Mouse (Mus musculus) mouse trophoblast stem cell (cell line): ENCODE data around the gene Setd6.

Source experiments
- in situ Hi-C, 2 experiments: fragments of 300-500 bp; cut with MseI, MboI; formaldehyde crosslinking; loops; 2 replicates in 1 of 2; 3 replicates in 1 of 2; pipeline ENCODE4 v1.15.1; 2025

Setd6 gene

DNA sequence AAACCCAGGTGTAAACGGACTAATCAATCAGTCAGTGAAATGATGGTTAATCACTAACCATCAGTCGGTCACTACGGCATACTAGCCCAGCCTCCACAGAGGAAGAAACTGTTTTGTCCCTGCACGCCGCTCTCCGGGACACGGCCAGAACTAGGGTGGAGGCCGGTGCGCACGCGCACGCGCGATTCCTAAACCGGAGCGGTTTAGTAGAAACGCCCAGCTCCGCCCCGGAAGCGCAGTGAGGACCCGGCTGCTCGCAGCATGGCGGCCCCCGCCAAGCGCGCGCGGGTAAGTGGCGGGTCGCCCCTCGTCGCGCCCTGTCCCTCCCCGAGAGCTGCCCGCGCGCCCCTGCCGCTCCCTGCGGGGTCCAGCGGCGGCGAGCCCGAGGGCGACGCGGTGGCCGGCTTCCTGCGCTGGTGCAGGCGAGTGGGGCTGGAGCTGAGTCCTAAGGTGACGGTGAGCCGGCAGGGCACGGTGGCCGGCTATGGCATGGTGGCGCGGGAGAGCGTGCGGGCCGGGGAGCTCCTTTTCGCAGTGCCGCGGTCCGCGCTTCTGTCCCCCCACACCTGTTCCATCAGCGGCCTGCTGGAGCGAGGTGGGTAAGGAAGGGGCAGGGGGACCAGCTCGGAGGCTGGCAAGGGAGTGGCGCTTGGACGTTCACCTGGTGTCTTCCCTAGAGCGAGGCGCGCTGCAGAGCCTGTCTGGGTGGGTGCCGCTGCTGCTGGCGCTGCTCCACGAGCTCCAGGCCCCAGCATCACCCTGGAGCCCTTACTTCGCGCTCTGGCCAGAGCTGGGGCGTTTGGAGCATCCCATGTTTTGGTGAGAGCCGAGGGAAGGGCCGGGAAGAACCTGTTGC is at the start of gene Setd6:
Gene Setd6, plus strand, starts transcription at position 206 of the 856 bp plus-strand sequence.
- in situ Hi-C loops: no loop called here

DNA sequence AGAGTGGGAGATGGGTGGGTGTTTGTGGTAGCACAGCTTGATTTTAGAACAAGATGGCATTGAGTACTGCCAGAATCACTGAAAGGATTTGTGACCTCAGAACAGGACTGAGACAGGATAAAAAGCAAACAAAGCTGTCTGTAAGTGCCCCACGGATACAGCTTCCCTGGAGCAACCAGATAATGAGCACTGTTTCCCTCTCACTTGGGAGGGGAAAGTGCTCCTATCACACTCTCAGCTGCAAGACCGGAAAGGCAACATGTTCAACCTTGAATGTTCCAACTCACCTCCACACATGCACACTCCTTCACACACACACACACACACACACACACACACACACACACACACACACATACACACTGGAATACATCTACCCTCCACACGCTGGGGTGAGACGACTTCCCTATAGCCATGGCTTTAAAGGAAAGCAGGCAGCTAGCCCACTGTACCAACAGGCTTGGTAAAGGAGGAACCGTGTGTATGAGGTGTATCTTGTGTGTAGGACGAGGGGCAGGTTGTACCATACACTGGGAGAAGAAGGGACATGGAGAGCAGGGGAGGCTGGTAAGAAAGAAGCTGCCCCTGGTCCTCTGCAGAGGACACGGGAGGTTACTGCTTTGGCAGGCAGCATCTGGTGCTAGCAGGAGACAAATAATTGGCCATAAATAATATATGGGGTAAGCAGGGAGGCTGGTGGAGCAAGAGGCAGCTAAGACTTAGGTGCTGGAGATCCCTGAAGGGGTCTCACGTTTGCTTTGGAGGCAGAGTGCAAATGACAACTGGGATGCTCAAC is 47.3 kb upstream of the Setd6 start:
- in situ Hi-C loops: no loop called here

DNA sequence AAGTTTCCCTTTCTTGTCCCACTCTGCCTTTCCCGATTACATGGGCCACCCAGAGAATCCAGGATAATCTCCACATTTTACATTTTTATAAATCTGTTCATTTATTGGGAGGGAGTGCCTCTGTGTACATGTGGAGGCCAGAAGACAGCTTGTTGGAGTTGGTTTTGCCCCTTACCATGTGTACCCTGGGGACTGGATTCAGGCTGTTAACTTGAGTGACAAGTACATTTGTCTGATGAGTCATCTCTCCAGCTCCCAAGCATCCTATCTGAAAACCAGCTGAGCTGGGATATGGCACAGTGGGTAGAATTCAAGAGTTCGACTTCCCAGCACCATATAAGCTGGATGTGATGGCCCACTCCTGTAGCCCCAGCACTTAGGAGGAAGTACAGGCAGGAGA is 45.7 kb upstream of the Setd6 start:
- in situ Hi-C loops: no loop called here

DNA sequence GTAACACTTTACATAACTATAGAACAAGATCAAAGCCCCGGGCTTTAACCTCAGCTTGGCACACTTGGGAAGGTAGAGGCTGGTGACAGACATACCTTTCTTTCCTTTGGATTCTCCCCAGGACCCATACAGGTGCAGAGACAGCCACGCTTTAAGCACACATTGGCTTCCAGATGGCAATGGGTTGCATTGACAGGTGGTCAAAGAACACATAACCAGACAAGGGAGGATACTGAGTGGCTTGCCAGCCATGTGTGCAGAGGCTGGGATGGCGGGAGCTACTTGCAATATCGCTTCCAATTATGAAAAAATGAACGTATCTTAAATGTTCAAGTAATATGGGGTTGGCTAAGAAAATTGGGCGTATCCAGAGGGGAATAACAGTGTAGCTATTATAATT is 43.8 kb upstream of the Setd6 start:
- in situ Hi-C loops: no loop called here

DNA sequence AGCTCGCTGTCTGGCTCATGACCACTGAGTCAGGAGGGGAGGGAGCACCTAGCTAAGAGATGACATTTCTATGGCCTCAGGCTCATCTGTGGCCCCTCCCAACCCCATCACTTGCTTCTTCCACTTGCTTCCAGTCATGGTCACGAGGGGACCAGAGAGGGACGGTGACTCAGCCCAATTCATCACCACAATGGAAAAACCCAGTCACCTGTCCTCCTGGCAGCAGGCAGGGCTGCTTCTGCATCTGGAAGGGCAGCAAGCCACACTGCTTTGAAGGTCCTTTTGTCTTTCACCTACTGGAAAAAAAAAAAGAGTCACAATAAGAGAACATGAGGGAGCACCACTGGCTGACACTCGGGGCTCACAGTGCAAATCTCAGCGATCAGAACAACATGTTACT is 42.9 kb upstream of the Setd6 start:
- in situ Hi-C loops: no loop called here

DNA sequence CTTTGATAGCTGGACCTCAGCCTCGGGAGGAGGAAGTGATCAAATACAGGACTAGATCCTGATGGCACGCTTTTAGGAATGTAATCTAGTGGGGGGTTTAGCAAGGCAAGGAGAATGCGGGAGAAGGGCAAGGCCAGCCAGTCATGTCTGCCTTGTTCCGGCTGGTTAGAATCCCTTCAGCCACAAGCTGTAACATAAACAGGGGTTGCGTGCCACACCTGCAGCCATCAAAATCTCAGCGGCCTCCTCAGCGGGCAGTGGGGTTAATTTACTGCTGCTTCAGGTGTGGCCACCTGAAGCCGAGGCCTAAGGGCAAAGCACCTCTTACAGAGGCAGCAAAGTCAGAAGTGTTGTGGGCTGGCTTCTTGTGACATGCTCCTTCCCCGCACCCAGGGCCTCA is 39.0 kb upstream of the Setd6 start, which contains the start of gene Ndrg4:
Gene Ndrg4, plus strand, starts transcription at position 350 of the 400 bp plus-strand sequence.
- in situ Hi-C loops: no loop called here

DNA sequence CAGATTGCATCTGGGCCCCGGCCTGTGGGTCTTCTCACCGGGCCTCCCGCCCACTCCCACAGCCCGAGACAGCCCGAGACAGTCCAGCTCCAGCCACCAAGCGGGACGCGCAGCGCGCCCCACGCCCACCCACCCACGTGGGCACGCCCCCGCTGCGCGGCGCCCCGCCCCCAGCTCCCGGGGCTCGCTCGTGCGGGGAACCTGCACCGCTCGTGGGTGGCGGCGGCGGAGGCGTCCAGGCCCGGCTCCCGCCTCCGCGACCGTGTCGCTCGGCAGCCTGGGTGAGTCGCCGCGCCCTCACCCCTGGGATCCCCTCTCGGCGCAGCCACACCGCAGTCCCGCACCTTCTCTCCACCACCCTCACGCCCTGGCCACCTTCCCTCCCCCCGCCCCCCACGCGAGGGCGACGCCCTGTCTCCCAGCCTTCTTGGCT is 38.1 kb upstream of the Setd6 start:
- in situ Hi-C loops: no loop called here

DNA sequence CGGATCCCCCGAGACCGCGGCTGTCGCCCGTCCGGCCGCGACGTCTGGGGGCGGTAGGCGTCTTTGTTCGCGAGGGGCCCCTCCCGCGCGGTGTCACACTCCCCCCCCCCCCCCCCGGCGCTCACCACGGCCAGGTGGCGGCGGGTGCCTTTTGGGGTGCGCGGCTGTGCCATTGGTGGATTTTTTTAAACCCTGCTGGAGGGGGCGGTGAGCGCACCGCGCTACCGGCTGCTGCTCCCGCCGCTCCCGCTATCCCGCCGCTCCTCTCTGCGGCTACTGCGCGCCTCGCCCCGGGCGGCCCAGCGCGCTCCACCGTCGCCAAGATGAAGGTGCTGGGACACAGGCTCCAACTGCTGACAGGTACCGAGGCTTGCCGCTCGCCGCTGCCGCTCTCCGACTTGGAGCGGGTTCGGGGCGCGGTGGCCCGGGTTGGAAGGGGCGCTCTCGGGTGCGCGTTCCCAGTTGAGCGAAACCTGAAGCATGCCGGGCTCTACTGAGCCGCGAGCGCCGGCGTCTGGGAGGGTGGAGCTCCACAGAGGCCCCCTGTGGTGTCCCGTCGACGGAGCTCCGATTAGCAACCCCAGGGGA is 37.6 kb upstream of the Setd6 start:
- in situ Hi-C loops: no loop called here

DNA sequence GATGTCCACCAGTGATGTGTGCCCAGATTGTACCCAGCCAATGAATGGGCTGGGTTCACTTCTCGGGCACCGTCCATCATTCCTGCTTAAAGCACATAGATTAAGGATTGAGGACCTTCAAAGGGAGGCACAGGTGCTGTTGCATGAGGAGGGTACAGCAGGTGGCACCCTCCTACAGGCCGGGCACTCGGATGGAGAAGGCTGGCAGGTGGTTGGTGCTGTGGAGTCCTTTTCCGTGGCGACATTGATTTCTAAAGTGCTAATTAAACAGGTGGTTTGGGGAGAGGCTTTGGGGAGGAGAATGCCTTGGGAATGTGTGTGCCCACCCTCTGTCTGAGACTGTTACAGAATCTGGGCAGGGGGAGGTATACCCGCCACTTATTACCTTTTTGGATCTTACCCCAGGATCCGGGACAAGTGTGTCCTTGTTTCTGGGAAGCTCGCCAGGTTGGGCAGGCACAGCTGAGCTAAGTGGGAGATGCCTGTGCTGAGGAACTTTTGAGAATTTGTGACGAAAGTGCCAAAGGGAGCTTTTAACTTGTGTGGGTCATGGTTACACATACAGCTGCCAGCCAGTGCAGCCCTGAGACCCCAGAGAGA is 27.5 kb upstream of the Setd6 start:
- in situ Hi-C loops: loop anchor here in 1 of 2 experiments (10.0 kb wide), 1 partner anchor 63 kb away; no protein-coding TSS in a partner anchor

DNA sequence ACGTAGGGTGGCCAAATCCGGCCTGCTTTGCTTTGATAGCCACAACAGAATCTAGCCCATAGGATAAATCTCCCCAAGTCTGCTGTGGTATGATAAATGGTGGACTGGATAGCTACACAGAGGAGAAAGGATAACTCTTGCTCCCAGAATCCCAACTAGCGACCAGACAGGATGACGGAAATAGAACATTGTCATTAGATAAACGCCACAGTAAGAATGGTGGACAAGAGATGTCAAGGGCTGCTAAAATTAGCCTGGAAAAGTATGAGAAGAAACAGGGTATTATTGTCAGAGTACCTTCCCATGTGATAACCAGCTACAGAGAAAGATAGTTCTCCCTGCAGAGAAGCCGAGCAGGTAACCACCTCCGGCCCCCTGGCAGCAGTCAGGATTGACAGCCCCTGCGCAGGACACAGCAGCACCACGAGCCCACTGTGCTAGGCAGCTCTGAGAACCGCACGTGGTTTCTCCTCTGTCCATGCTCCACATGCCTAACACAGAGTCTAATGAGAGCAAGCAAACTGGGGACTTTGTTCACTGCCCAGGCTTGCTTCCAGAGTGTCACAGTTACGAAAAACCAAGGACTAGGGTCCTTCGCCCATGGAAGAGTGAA is 24.6 kb upstream of the Setd6 start:
- in situ Hi-C loops: no loop called here

DNA sequence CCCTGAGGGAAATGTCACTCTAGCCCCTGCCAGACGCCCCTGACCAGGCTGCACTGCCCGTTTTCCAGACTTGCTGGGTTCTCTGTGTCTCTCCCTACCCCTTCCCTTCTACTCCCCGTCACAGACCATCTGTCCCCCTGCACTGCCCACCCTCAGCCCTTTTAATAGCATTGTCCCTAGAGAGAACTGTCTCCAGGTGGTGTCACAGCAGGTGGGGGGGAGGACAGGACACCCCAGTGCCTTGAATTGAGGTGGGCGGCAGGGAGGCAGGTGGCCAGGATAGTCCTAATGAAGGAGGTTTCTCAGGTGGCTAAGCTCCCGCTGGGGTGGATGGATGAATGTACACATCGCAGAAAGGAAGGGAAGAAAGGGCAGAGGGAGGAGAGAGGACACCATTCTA is 21.1 kb upstream of the Setd6 start:
- in situ Hi-C loops: loop anchor here (5.0 kb wide), 1 partner anchor 92 kb away; no protein-coding TSS in a partner anchor

DNA sequence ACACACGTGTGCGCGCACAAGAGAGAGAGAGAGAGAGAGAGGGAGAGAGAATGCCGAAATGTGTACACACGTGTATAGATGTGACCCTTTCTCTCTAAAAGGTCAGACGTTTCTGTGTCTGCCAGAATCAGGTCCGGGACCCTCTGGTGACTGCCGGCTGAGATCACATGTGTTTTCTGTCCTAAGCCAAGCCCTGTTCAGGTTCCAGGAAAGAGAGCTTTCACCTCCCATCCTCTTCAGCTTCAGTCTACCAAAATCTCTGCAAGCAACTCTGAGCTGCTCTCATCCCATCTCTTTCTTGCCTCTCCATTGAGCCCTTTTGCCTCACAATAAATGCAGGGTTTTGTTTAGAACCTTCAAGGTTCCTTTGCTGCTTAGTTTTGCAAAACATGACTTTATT is 19.0 kb upstream of the Setd6 start:
- in situ Hi-C loops: loop anchor here (5.0 kb wide), 1 partner anchor 94 kb away; no protein-coding TSS in a partner anchor

DNA sequence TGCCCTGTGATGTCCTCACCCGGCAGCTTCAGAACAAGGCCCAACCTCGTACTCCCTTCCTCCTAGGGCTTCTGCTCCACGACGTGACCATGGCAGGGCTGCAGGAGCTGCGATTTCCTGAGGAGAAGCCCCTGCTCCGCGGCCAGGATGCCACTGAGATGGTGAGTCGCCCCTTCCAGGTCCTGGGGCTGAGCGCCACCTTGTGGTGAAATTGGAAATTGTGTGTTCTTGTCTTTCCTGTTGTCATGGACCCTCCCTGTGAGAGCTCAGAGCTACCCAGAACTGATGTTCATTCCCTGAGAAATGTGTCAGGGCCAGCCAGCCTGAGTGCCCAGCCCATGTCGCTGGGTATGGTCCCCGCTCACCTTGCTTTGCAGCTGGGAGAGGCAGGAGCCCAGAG is 18.6 kb upstream of the Setd6 start:
- in situ Hi-C loops: loop anchor here (5.0 kb wide), 1 partner anchor 95 kb away; no protein-coding TSS in a partner anchor

DNA sequence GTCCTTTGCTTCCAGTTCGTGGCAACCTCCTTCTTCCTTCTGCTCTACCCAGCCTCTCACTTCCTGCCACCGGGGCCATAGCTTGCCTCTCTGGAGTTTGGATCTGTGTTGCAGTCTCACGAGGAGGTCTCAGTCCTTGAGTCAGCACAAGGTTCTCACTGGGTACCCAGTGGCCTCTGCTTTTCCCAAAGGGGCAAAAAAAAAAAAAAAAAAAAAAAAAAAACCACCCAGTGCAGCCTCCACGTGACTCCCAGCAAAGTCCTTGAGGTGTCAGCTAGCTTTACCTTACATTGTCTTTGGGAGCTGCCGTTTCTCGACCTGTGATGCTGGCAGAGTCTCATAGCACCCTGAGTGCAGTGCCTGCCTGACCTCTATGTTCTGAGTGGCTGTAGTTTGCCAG is 17.5 kb upstream of the Setd6 start:
- in situ Hi-C loops: loop anchor here (5.0 kb wide), 1 partner anchor 96 kb away; no protein-coding TSS in a partner anchor

DNA sequence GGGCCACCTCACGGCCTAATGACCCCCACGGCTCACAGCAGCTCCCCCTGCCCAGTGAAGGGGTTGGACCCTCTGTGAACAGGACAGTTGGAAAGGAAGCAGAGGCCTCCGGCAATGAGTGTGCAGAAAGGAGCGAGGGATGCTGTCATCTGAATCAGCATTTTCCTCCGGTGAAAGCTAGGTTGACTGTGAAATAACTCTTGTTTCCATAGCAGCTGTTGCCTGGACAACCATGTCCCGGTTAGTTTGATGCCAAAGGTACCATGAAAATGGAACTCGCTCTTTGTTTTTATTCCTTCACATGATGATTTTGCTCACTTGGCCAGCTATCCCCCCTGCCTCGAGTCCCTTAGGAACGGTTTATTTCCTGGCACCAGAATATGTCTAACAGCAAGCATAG is 15.4 kb upstream of the Setd6 start:
- in situ Hi-C loops: no loop called here

DNA sequence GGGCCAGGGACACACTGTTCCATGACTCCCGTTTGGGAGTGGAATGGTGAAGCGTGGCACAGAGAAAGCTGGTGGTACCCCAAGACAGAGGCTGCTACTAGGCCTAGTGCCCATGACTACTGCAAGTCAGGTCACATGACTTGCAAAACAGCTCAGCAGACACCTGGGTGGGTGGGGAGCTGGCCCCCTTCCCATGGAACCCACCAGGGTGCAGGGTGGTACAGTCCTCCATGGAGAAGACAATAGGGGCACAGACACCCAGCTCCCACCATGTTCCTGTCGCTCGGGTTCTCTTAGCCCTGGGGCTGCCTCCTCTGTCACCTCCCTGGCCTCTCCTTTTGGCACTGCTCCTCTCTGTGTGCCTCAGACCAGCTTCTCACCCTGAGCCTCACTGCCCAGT is 13.9 kb upstream of the Setd6 start:
- in situ Hi-C loops: no loop called here

DNA sequence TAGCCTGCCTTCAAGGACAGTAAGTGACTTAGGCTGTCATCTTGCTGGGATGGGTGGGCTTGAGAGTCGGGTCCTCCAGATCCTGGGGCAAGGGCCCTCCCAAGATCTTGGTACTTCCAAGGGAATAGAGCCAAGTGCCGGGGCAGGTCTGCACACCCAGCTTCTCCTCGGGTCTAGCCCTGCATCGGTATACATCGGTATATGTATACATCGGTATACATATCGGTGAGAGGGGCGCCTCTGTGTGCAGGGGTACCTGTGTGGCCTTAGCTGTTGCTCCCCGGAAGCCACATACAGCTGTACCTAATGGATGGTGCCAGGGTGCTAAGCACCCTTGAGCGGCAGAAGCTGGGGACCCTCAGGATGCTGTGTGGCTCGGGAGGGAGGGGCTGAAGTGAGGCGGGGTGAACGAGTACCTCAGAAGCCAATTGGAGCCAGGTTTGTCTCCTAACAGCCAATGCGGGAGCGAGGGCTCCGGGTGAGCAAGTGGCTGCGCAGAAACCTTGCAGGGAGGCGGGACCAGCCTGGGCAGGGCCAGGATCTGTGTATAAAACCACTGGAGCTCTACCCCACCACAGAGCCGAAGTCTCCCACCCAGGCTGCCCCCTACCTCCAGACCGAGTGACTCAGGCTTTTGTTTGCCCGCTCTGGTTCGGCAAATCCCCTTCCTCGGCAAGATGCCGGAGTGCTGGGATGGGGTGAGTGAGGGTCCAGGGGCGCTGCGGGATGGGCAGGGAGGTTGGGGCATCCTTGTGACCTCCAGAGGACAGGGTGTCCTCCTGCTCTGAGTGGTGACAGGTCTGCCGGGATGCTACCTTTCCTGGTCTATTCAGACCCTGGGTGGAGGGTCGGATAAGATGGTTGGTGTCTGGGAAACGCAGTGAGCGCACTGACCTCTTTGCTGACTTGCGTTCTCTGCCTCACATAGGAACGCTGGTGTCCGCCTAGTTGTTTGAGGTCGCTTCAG is 12.9 kb upstream of the Setd6 start:
- in situ Hi-C loops: no loop called here

DNA sequence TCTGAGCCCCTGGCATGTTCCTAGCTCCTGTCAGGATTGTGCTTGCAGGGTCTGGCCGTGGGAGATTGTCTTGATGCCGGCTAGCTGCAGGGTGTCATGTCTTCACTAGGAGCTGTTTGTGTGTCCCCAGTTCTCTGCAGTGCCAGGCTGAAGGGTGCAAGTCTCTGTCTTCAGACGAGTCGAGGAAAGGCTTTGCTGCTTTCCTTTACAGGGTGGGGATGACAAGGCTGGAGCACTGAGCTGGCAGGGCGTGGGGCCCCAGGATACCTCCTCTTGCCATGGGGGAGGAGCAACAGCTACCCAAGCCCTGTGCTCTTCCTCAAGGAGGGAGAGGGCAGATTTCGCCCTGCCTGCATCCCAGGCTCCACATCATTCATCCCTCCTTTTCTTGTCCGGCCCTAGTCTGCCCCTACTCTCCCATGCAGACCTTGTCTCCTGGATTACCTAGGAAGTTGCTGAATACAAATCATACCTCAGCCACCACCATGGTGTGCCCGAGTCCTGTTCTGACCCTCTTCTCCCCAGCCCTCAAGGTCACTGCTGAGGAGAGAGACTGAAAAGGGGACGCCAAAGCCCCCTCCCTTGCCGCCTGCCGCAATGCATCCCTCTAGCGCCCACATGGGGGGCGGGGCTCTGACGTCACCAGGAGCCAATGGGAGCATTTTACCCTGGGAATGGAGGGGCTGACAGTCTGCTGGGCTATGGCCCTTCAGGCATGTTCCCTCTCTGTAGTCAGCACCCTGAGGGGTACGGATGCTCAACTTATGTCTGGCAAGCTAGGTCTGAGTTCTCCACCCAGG is 12.0 kb upstream of the Setd6 start:
- in situ Hi-C loops: no loop called here

DNA sequence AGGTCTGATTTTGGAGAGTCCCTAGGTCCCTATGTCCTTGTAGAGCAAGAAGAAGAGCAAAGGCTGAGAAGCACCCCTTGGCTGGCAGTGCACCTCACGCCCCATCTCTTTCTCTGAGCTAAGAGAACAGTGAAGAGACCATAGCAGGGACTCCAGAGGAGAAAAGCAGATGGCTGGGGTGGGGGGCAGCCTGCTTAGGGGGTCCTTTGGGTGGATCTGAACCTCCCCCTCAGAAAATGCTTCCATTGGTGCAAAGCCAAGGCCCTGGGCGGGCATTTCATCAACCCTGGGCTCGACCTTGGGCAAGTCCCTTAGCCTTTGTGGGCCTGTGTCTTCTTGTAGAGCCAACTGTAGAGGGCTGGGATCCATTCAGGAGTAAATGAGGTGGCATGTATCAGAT is 11.1 kb upstream of the Setd6 start:
- in situ Hi-C loops: no loop called here
